Mouse (Mus musculus) cerebral cortex, adult 2 months (tissue): ENCODE results near the gene Hist1h4j.

Source experiments
- WGBS: fragments of 180-500 bp; shearing (Covaris S2); methylation state at CpG from one replicate; pipeline ENCODE4 v1.1.7; 2018; 5-methylcytosine and 5-hydroxymethylcytosine counted together

Gene Hist1h4j

GRCm38 (mm10) chr13:21727948-21728572 is 6.8 kb upstream of the Hist1h4j start:
- 65% methylated on average over 11 of the region's 11 CpGs for WGBS

DNA sequence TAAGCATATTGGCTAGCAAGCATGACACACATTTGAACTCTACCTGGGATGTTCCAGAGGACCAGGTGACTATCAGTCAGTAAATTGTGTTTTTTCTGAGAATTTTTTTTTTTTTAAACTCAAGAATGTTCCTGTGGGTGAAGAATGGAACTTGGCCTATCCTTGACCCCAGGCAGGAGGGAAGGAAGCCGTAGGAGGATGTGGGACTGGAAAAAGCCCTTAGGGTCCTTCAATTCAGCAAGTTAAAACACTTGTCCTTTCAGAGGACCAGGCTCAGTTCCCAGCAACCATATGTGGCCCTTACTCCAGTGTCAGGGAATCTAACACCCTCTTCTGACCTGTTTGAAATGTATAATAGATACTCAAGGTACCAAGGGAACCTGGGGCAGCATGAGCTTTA is 5.3 kb upstream of the Hist1h4j start:
- WGBS: 81% methylated on average over 1 of the region's 1 CpGs

GRCm38 (mm10) chr13:21733466-21733865 is 1.4 kb upstream of the Hist1h4j start:
- 68% methylated on average over 5 of the region's 5 CpGs for WGBS

DNA sequence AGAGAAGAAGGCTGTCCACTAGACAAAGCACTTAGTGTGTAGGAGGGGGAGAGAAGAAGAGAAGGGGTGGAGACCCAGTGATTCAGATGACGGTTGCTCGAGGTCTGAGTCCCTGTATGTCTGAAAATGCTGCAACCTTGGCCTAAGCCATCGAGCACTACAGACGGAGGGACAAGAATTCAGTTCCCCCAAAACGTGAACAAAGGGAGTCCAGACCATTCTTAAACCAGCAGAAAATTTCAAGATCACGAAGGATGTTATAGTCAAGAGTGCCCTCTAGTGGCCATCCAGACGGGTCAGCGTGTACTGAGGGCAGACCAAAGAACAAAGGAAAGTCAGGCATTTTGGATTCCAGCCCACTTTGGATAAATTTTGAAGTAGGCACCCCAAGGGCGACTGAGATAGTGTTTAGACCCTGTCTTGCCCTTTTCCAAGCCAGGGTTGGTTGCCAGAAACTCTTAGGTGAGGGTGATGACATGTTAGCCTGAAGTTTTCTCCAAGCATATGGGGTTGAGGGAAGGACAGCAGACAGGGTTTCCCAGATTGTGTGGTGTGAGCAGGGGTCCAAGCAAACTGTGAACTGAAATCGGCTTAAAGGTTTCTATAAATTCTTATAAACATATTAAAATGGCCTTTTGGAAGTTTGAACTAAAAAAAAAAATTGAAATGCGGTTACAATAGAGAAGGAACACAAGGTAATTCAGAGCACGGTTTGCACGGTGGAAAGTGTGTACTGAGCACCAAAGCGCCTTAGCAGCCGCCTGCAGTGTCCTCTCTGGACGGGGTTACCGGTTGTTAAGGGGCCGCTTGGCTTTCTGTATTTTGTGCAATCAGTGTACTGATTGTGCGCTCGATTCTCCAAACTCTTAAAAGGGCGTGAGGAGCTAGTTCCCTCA is 606 bp upstream of the Hist1h4j start:
- under 1% methylated on average over 21 of the region's 21 CpGs for WGBS

- 93% methylated on average over 1 of the region's 1 CpGs for WGBS
These were observed 10.1 kb downstream of the Hist1h4j start for GRCm38 (mm10) chr13:21745006-21745405.

DNA sequence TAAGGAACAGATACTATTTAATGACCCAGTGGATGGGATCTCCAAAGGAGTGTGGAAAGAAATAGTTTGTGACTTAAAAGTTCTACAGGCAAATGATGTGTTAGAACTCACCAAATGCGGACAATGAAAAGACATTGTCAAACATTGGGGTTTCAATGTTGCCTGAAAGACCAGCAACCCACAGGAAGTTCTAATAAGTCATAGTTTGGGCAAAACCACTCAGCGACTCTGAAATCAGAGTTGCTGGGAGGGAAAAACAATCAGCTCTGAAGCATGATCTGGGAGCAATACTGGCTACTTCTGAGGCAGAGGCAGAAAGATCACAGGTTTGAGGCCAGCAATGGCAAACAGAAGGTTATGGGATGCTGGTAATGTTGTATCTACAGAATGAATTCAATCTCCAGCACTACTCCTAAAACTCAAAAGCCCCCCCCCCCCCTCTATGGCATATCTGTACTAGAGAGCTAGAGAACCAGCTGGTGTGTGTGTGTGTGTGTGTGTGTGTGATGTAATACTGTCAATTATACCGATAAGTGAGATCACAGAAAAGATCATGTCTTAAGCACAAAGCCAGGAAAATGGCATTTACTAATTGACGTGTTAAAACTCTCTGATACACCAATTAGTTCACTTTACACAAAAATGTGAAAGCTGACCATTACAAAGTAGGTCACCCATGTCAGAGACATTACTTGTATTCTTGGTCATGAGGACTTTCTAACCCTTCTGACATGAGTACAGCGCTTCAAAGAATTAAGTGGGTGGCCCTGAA is 14.7 kb downstream of the Hist1h4j start:
- WGBS: 12% methylated on average over 5 of the region's 5 CpGs

DNA sequence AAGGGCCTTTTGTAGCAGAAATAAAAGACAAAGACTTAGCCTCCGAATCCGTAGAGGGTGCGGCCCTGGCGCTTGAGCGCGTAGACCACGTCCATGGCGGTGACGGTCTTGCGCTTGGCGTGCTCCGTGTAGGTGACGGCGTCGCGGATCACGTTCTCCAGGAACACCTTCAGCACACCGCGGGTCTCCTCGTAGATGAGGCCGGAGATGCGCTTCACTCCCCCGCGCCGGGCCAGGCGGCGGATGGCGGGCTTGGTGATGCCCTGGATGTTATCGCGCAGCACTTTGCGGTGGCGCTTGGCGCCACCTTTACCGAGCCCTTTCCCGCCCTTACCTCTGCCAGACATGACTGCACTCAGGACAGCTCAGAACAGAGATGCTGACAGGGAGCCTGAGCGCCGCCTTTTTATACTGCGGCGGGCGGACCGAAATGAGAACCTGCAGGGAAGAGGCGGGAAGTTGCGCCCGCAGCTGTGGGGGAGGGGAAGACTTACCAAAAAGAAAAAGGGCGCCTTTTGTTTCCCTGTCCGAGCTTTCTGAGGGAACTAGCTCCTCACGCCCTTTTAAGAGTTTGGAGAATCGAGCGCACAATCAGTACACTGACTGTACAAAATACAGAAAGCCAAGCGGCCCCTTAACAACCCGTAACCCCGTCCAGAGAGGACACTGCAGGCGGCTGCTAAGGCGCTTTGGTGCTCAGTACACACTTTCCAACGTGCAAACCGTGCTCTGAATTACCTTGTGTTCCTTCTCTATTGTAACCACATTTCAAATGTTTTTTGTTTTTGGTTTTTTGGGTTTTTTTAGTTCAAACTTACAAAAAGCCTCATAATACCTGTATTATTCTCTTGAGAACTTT is 15.5 kb downstream of the Hist1h4j start, which contains the start of gene Hist1h4k:
Gene Hist1h4k, minus strand, starts transcription at position 347 of the 859 bp plus-strand sequence.
- WGBS: under 1% methylated on average over 47 of the region's 56 CpGs

- 73% methylated on average over 3 of the region's 3 CpGs for WGBS
These were observed 17.0 kb downstream of the Hist1h4j start for GRCm38 (mm10) chr13:21751827-21752226.

DNA sequence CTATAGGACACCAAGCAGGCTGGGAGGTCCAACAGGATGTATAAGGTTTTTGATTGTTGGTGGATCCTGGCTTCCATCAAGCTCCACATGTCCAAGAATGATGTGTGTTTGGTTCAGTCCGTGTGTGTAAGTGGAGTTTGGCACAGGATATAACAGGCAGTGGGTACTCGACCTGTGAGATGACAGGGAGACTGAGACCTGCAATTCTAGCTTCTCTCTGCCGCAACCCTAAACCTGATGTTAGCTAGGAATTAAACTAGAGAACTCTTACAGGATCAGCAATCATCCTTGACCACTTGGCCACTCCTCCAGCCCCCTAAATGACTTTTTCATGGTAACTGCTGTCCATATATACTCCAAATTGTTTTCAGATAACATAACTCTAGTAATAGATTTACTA is 17.5 kb downstream of the Hist1h4j start:
- WGBS: 49% methylated on average over 3 of the region's 3 CpGs

- WGBS: 5% methylated on average over 10 of the region's 10 CpGs
These were observed 18.2 kb downstream of the Hist1h4j start for GRCm38 (mm10) chr13:21753051-21753523.

DNA sequence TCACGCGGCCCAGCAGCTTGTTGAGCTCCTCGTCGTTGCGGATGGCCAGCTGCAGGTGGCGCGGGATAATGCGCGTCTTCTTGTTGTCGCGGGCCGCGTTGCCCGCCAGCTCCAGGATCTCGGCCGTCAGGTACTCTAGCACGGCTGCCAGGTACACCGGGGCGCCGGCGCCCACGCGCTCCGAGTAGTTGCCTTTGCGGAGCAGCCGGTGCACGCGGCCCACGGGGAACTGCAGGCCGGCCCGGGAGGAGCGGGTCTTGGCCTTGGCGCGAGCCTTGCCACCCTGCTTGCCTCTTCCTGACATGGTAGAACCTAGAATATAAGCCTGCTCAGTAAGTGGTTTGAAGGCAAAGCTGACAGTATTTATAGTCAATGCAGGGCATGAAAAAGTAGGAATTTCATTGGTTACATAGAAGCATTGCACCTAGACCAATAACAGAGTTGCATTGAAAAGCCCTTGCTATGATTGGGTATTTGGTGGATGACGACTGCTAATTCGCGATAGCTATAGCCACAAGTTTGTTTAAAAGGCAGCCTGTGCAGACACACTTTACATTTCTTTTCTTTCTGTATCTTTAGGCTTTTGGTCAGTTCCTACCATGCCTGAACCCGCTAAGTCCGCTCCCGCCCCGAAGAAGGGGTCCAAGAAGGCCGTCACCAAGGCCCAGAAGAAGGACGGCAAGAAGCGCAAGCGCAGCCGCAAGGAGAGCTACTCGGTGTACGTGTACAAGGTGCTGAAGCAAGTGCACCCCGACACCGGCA is 18.8 kb downstream of the Hist1h4j start, which contains the start of the genes Hist1h2ak and Hist1h2bn:
Gene Hist1h2ak, minus strand, starts transcription at position 304 of the 762 bp plus-strand sequence.
Gene Hist1h2bn, plus strand, starts transcription at position 600 of the 762 bp plus-strand sequence.
- WGBS: 1% methylated on average over 48 of the region's 50 CpGs

DNA sequence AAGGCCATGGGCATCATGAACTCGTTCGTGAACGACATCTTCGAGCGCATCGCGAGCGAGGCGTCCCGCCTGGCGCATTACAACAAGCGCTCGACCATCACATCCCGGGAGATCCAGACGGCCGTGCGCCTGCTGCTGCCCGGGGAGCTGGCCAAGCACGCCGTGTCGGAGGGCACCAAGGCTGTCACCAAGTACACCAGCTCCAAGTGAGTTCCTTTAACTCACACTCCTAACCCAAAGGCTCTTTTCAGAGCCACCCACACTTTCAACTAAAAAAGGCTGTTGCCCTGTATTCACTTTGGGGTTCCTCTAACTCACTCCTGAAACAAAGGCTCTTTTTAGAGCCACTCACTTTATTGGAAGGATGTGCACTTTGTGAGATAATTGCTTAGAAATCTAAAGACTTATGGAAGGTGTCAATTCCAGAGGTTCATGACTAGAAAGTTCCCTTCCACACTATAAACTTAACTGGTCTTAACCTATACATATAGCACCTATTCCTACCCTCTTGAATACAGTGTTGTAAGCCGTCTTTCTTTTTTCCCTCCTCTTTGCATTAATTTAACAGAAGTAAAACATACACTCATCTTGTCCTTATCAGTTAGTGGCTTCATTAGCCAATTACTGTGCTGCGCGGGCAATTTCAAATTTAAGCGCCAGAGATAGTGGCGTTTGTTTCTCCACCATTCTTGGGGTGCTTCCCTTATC is 19.6 kb downstream of the Hist1h4j start:
- under 1% methylated on average over 15 of the region's 26 CpGs for WGBS

DNA sequence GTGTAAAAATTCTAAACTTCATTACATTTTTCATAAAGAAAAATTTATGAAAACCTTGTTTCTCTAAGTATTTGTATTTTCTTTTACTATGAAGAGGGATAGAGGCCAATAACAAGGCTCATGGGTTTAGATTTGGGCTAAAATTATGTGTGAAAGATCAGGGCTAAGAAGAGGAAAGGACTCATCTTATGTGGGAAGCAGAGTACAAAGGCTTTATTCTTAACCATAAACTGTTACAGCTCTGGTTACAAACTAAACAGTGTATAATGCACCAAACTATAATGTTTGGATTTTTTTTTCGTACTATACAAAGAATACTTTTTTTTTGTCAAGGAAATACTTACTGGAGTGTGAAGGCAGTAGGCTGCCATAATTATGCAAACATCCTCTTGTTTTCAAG is 20.8 kb downstream of the Hist1h4j start:
- WGBS: 49% methylated on average over 1 of the region's 1 CpGs

DNA sequence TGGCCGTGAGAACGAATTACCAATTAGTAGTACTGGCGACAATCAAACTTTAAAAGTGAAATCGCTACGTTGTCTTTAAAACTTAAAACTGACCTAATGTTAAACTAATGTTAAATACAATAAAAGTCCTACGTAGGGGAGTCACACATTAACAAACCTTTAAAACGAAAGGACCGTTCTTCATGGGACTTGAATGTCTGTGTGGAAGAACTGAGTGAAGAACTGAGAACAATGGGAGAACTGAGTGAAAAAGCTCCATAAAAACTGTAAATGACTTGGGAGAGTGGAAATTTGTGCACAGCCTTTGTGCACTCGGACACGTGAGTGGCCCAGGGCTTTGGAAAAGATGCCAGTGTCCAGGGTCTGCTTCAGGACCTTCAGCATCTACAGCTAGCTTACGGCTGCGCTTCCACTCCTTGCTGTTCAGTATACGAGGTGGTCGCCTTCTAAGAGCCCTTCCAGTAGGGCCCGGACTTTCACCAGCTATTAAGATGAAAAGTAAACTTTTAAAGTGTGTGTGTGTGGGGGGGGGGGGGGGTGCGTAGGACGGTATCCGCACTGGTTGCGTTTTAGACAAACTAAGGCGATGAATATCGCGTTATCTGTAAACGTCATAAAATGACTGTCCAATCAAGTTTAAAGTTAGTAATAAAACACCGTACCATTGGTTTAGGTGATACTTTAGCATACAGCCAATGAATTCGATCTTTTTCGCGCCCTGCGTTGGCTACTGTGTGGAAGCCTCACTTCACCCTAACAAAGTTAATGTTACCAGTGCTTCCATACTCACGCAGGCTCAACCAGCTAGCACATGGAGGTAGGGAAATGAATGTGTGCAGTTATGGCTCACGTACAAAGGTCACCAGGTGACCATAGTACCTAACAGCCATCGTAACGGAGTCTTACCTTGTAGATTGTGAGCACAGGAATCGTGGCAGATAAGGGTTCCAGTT is 44.2 kb downstream of the Hist1h4j start:
- WGBS: 2% methylated on average over 33 of the region's 33 CpGs

- under 1% methylated on average over 44 of the region's 44 CpGs for WGBS
These were observed 45.2 kb downstream of the Hist1h4j start, which contains the start of gene Hist1h1b for GRCm38 (mm10) chr13:21779767-21780731. Gene Hist1h1b (minus strand): TSS chr13:21780625.

GRCm38 (mm10) chr13:21781021-21781555 is 46.2 kb downstream of the Hist1h4j start:
- 53% methylated on average over 6 of the region's 6 CpGs for WGBS

DNA sequence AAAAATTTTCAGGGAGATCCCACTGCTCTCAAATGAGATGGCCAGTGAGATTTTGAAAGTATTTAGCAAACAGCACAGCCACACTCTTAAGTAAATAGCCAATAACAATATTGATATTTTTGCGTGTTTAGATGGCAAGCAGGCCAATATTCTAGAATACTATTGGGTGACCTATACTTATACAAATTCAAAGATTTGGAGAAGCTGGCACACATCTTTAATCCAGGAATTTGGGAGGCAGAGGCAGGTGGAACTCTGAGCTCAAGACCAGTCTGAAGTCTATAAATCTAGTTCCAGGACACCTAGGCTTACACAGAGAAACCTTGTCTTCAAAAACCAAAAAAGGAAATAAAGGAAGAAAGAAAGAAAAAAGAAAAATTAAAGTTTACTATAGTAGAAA is 46.8 kb downstream of the Hist1h4j start:
- WGBS: 95% methylated on average over 1 of the region's 1 CpGs
